ENCODE assay signal across 8 mouse cellular contexts in genomic region chr19:53902739-53903487, GRCm38 (mm10). TPM values are rescaled to one million over a fixed set of nuclear protein-coding genes. Genes with fewer than 3 reads are reported as not detected.
A peak's percentile ranks its signal among the peaks of the same experiment; 100 is the strongest.
DNase-seq lines count a peak whose midpoint lies in the region; ATAC-seq lines count a peak whose summit lies in the region.

No protein-coding gene starts in this region.

- WGBS in hindbrain, embryonic 16.5 days = 0% methylated on average over 46 of the region's 61 CpGs
- WGBS in macrophage (ENCODE audit: missing documents) = under 1% methylated on average over 60 of the region's 61 CpGs

- H3K4me2 ChIP-seq in hindbrain, embryonic 16.5 days (ENCODE audit: low read length) = peak overlapping the region; percentile 84

- no peaks in the 10 kb centered on the region for H3K27me3 ChIP-seq in hindbrain, embryonic 16.5 days (replicated peaks; ENCODE audit: control insufficient read depth, insufficient read depth, low read length)

- H3K9me3 ChIP-seq in hindbrain, embryonic 16.5 days (ENCODE audit: control insufficient read depth, low read length) = no peaks in the 10 kb centered on the region

- H3K36me3 ChIP-seq in hindbrain, embryonic 16.5 days (ENCODE audit: control insufficient read depth, insufficient read depth, low read length) = no peaks in the 10 kb centered on the region
- H3K36me3 ChIP-seq in macrophage (ENCODE audit: inconsistent target) = no peaks in the 10 kb centered on the region

- peak overlapping the region; percentile 89 for H3K27ac ChIP-seq in hindbrain, embryonic 16.5 days (ENCODE audit: low read depth, low read length)
- peak overlapping the region; percentile 65 for H3K27ac ChIP-seq in macrophage

- peaks cover 22% of the 10 kb centered on the region for H3K4me1 ChIP-seq in hindbrain, embryonic 16.5 days (ENCODE audit: control insufficient read depth, insufficient read depth, low read depth, low read length)

- ATAC-seq in hindbrain, embryonic 16.5 days = peak; percentile 99

- H3K9ac ChIP-seq in hindbrain, embryonic 16.5 days (ENCODE audit: low read depth, low read length) = peak overlapping the region; percentile 82

- H3K4me3 ChIP-seq in hindbrain, embryonic 16.5 days (ENCODE audit: low read length) = peak overlapping the region; percentile 56
- peak overlapping the region; percentile 27; the same call in 1 of the 2 replicates for H3K4me3 ChIP-seq in macrophage (ENCODE audit: inconsistent target)

- peak; percentile 97 for DNase-seq in R1 (ENCODE audit: low read depth, low spot score)
- peak; percentile 94 to 97 for DNase-seq in cerebellum, postnatal 25 days
- peak; percentile 94 for DNase-seq in frontal cortex, postnatal 36 days (ENCODE audit: low spot score in 2 of 2)
- DNase-seq in left cerebral cortex, adult 18-20 months (ENCODE audit: low spot score in 2 of 2) = peak; percentile 93 to 96
- DNase-seq in right cerebral cortex, adult 18-20 months = peak; percentile 96
- DNase-seq in urinary bladder, postnatal 10 days (ENCODE audit: low spot score) = peak; percentile 85

- peaks cover 16% of the 10 kb centered on the region for H3K79me2 ChIP-seq in macrophage (ENCODE audit: inconsistent target)

RNA-seq across cellular contexts. Expression of gene Pdcd4, which starts 10.9 kb away (rescaled TPM):
- polyA plus RNA-seq in hindbrain, embryonic 16.5 days (2015; fragmentation: Nextera tagmentation; extraction: Ambion mirVana) = 54.8 and 63.2 TPM in 2 replicates
- 100 to 1,000 TPM; 103 to 115 TPM for total RNA-seq in left cerebral cortex, adult 18-20 months (2021)
- 10 to 100 TPM in 5 of 26 experiments, 1 to 10 TPM in 15, under 1 TPM in 5, not detected in 1; 0.54 to 19.1 (median 3.5) TPM for total RNA-seq in macrophage (2018; cell fraction: chromatin; rRNA removed)
- total RNA-seq in macrophage (2018; cell fraction: cytosol; rRNA removed) = 10 to 100 TPM in 13 of 26 experiments, 1 to 10 TPM in 13; 4.7 to 28.2 (median 10.0) TPM
- total RNA-seq in macrophage (2018; cell fraction: nucleus; rRNA removed) = 10 to 100 TPM in 5 of 26 experiments, 1 to 10 TPM in 21; 1.9 to 18.8 (median 5.5) TPM
- polyA plus RNA-seq in macrophage (2018) = 3.8 to 15.6 TPM (median 13.3 TPM) in 3 replicates

RNA-seq across cellular contexts. Expression of gene Shoc2, which starts 41.2 kb away (rescaled TPM):
- polyA plus RNA-seq in hindbrain, embryonic 16.5 days (2015; fragmentation: Nextera tagmentation; extraction: Ambion mirVana) = 55.4 and 67.7 TPM in 2 replicates
- 10 to 100 TPM; 55.5 to 59.4 TPM for total RNA-seq in left cerebral cortex, adult 18-20 months (2021)
- 100 to 1,000 TPM in 2 of 26 experiments, 10 to 100 TPM in 24; 33.5 to 123 (median 48.3) TPM for total RNA-seq in macrophage (2018; cell fraction: chromatin; rRNA removed)
- total RNA-seq in macrophage (2018; cell fraction: cytosol; rRNA removed) = 10 to 100 TPM; 30.6 to 51.9 (median 39.8) TPM
- total RNA-seq in macrophage (2018; cell fraction: nucleus; rRNA removed) = 100 to 1,000 TPM in 1 of 26 experiments, 10 to 100 TPM in 25; 36.2 to 109 (median 50.6) TPM
- 23.0 to 34.4 TPM (median 31.5 TPM) in 3 replicates for polyA plus RNA-seq in macrophage (2018)

RNA-seq across cellular contexts. Expression of gene Bbip1, which starts 41.5 kb away (rescaled TPM):
- polyA plus RNA-seq in hindbrain, embryonic 16.5 days (2015; fragmentation: Nextera tagmentation; extraction: Ambion mirVana) = 134 and 142 TPM in 2 replicates
- total RNA-seq in left cerebral cortex, adult 18-20 months (2021) = 10 to 100 TPM; 49.9 to 57.7 TPM
- total RNA-seq in macrophage (2018; cell fraction: chromatin; rRNA removed) = 10 to 100 TPM; 18.4 to 53.7 (median 36.8) TPM
- 10 to 100 TPM; 45.6 to 84.6 (median 58.3) TPM for total RNA-seq in macrophage (2018; cell fraction: cytosol; rRNA removed)
- total RNA-seq in macrophage (2018; cell fraction: nucleus; rRNA removed) = 10 to 100 TPM; 18.7 to 58.6 (median 39.5) TPM
- polyA plus RNA-seq in macrophage (2018) = 49.1 to 71.9 TPM (median 71.7 TPM) in 3 replicates

Comparison
In these comparisons a context has a peak if more than half of its experiments do, and no peak if none do; other contexts are left out.
1. Peak in every context shown above with its lines: DNase-seq, ATAC-seq, H3K4me3 ChIP-seq and H3K27ac ChIP-seq.